Mouse (Mus musculus) megakaryocyte-erythroid progenitor cell, adult 5-6 weeks (primary cell): ENCODE data around the gene Lbx2. TPM values are rescaled to one million over a fixed set of nuclear protein-coding genes. Genes with fewer than 3 reads are reported as not detected.
A peak's percentile ranks its signal among the peaks of the same experiment; 100 is the strongest.

Experiments
- ATAC-seq: replicated peaks from 2 replicates; pipeline ENCODE4 v1.8.0; 2016; ENCODE audit warnings: mild to moderate bottlenecking, inconsistent platforms; ENCODE audit not compliant: severe bottlenecking, poor library complexity, low FRiP score, low TSS enrichment
- total RNA-seq, 2 experiments: library from RNA; stranded (forward) in 1 of 2; stranded (reverse) in 1 of 2; fragments of 200-1000, 215-1000 nt in 1 of 2; fragments of >200 nt in 1 of 2; fragmentation: Nextera tagmentation in 1 of 2; gene quantifications; 2 replicates each; pipeline ENCODE4 v1.2.3; 2014 to 2017

Lbx2 gene
- not detected in 2 replicates for total RNA-seq (2014; fragmentation: Nextera tagmentation)
- not detected in 2 replicates for total RNA-seq (2017)

DNA sequence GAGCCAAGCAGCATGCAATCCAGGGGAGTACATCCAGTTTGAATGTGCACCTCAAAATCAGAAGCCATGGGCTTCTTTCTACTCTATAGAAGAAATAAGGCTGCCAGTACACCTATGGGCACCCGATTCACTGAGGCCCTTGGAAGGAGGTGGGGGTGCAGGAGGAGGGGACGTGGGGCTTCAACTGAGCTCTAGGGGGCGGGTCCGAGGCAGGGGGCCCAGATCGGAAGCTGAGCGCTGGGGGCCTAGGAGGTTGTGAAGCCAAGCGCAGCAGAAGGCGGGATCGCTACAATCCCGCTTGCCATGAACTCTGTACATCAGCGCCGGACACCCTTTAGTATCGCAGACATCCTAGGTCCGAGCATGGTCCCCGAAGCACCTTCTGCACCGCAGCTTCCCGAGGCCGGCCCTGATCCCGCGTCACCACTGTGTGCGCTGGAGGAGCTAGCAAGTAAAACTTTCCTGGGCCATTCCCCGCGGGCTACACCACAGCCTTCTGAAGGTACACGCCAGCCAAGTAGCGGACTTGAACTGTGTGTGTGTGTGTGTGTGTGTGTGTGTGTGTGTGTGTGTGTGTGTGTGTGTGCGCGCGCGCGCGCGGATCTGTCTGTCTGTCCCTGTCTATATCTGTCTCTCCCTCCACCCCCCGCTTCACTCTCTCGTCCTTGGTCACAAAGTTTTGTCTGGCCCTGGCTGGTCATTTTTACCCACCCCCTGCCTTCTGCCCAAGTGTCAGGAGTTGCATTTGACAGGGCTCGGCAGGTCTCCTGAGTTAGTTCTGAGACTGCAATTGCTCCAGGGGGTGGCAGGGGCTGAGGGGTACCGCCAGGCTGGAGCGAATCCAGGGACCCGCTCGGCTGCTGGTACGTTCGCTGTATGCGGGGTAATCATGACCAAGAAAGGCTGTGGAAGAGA is at the start of gene Lbx2:
Lbx2 (plus strand) TSS at position 247 of the 915 bp plus-strand sequence.
- no peak for ATAC-seq

DNA sequence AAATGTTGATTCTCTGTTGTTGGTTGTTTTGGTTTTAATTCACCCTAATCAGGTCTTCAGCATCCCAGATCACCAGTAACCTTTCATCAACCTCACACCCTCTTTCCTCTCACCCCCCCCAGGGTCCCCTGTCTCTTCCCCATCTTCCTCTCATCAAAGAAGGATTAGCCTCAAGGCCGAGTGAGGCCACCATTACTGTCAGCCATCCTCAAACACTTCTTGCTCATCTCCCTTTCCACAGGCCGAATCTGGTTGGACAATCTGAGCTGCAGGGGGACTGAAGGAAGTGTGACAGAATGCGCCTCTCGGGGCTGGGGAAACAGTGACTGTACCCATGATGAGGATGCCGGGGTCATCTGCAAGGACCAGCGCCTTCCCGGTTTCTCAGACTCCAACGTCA is 49.0 kb upstream of the Lbx2 start:
- ATAC-seq: no peak

DNA sequence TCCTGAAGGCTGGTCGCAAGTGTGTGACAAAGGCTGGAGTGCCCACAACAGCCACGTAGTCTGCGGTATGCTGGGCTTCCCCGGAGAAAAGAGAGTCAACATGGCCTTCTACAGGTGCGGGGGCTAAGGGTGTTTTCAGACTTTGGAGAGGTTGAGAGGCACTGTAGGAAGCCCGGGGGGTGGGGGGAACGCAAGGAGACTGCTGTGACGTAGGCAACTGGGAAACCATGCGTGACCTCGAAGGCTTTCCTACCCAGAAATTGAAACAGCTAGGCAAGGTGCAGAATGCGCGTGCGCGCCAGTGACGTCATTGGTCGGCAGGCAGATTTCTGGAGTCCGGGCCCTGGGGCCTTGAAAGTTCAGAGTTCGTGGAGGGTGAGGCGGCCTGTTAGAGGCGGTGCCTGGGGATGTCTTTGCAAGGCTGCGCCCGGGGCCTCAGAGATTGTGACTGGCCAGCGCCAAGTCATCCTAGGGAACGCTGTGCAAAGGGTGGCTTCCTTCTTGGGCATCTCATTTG is 47.6 kb upstream of the Lbx2 start:
- ATAC-seq: peak; percentile 89

DNA sequence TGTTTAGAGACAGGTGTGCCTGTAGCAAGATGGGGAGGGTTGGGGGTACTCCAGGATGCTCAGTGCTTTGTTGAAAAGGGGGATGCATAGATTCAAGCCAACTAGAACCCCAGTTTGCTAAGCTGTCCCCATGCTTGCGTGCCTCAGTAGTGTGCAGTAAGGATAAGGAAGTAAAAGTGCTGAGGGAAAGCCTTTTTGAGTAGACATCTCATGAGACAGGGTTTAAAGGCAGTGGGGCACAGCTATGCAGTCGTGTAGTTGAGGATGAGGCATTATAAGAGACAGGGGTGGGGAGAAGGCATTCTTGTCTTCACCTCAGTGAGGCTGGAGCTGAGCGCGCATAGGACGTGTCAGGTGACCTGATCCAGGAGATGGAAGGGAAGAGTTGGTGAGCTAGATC is 45.6 kb upstream of the Lbx2 start:
- no peak for ATAC-seq

DNA sequence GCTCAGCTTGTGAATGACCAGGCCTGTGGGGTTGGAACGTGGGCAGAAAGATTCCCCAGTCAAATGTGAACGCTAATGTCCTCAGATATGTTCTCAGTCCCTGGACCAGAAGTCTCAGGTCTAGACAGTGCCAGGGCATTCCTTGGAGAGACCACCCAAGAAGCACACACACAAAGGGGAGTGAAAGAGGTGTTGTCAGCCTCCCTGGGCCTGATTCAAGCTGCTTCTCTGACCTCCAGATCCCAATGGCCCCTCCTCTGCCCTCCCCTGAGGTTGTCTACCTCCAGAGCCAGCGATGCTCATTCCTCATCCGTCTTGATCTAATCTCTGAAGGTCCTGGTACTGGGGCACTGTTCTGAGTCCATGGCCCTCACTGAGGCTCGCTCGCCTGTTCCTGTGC is 42.6 kb upstream of the Lbx2 start:
- no peak for ATAC-seq

DNA sequence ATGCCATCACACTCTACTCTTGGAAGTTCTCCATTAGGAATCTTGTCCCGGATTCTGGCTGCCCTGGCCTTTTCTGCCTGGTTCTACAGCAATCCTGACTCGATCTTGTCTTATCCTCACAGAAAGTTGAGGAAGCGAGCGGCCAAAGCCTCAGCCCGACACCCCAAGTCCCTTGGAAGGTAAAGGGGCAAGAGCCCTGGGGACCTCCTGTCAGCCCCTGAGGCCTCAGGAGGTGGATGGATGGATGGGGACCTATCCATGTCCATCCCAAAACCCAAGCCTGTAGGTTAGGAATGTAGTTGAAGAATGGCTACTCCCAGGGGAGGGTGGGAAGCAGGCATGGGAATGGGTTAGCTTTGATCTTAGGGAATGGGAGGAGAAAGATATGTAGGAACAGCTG is 42.2 kb upstream of the Lbx2 start:
- ATAC-seq: no peak

DNA sequence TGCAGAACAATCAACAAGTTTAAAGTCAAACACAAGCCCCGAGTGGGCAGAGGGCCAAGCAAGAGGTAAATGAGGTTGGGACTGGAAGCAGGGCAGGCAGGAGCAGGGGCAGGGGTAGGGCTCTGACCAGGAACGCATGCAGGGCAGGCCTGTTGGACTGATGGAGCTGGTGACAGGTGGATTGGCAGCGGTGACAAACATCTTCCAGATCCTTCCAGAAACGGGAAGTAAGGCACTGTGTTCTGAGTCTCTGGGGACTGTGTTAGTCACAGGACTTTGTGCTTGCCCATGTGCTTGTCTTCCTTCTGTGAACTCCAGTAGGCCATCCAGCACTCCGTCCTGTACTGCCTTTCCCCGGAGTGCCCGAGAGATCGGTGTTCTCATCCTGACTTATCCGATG is 41.4 kb upstream of the Lbx2 start:
- ATAC-seq: no peak

DNA sequence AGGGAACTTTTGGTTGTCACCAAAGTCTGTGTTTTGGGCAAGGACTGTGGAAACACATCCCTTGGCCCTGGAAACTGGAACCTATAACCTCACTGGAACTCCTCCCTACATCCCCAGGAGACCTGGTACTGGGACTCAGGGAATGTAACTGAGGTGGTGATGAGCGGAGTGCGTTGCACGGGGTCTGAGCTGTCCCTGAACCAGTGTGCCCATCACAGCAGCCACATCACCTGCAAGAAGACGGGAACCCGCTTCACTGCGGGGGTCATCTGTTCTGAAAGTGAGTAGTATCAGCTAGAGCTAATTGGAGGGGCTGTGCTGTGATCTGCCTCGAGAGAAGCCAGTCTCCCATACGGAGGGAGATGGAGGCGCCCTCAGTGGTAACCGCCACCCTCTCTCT is 36.8 kb upstream of the Lbx2 start:
- ATAC-seq: no peak

DNA sequence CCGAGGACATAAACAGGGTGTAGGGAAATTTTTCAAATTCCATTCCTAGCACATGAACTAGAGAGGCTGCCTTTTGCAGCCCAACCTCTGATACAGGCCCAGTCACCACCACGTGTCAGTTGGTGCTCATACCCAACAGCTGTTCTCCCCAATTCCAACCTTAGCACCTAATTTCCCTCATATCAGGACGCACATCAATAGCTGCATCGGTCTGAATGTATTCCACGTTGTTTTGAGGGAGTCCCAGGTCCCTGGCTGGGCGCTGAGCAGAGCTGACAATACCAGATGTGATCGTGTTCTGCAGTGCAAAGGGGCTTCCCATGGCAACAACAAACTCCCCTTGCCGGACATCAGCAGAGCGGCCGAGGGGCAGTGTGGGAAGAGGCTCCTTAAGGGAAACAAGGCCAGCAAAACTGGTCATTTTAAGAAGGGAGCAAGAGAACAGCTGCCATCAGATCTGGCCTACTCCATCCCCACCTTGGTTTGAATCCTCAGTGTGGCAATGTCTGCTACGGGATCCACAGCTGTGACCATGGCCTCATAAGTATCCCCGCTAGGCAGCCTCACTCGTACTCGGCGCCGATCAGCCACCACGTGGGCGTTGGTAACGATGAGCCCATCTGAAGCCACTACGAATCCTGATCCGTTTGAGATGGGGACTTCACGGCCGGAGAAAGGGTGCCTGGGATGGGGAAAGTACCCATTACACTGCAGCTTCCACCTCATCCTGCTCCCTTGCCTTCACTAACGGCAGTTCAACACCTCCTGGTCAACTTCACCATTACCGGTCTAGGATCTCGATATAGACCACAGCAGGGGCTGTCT is 32.8 kb upstream of the Lbx2 start:
- ATAC-seq: peak; percentile 25

DNA sequence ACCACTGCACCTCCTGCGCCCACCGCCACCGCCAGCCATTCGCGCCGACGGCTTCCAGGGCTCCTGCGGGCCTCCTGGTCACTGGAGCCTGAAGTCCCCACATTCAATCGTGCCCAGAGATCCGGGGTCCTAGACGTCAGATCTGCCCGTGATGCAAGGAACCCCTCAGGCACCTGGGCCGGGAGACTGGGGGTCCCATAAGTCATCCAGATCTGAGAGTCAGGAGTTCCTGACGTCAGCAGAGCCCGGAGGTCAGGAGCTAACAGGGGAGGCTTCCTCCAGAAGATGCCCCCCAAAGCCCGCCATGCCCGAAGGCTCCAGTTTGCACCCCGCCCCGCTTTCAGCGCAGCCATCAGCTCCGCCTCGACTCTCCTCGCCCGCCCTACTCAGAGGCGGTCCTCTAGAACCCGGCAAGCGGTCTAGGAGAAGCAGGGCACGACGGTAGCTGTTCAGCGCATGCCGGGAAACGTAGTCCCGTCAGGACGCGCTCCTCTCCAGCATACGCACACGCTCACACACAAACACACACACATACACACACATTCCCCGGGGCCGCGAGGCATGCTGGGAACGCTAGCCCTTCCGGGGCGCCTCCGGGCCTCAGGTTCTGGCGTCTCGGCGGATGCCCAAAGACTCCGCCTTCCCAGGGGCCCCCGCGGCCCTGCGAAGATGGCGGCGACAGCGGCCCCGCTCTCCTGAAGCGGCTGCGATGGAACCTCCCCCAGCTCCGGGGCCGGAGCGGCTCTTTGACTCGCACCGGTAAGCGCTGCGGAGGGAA is 31.9 kb upstream of the Lbx2 start, which contains the start of gene Aup1:
Aup1 (plus strand) TSS at position 448 of the 778 bp plus-strand sequence.
- ATAC-seq: peak; percentile 88

DNA sequence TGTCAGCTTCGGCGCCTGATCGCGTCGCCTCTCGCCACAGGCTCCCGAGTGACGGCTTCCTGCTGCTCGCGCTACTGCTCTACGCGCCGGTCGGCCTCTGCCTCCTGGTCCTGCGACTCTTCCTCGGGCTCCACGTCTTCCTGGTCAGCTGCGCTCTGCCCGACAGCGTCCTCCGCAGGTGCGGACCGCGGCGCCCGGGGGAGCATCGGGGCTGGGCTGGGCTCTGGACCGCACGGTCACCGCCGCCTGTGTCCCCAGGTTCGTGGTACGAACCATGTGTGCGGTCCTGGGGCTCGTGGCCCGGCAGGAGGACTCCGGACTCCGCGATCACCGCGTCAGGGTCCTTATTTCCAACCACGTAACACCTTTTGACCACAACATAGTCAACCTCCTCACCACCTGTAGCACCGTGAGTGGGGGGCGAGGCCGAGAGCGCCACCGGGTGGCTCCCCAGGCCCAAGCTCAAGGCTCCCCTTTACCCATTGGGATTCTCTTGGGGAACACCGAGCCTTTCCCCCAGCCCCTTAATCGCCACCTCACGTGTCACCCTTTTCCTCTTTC is 31.2 kb upstream of the Lbx2 start, which contains the start of gene Htra2:
Htra2 (minus strand) TSS at position 403 of the 561 bp plus-strand sequence.
- ATAC-seq: no peak

DNA sequence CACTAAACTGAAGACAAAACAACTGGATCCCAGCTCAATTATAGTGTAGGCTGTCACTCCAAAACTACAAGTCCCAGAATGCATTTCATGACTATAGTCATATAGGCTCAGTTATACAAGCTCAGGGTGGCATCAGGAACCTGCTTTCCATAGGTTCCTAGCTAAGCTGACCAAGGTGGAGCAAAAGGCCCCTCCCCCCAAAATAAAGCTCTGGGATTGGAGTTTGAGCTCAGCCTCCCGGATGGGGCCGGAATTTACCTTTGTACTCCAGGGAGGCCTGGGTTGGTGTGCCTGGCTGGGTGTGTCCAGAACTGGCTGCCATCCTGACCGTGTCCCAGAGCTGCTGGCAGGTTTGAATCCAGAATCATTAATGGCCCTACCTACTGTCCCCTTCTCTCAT is 28.4 kb upstream of the Lbx2 start, which contains the start of gene Dqx1:
Dqx1 (plus strand) TSS at position 55 of the 400 bp plus-strand sequence.
- ATAC-seq: no peak

DNA sequence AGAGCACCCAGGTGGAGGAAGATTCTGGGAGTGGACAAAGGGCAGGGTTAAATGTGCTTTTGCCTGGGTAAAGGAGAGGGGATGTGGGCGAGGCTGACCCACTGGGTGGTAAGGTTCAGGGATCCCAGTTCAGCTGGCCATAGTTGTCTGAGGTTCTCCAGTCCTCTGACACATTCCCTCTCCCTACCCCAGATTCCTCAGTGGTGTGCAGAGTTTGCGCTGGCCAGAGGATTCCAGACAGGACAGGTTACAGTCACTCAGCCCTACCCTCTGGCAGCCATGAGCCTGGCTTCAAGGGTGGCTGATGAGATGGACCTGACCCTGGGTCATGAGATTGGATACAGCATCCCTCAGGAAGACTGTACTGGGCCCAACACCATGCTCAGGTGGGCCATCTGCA is 27.4 kb upstream of the Lbx2 start:
- ATAC-seq: no peak

DNA sequence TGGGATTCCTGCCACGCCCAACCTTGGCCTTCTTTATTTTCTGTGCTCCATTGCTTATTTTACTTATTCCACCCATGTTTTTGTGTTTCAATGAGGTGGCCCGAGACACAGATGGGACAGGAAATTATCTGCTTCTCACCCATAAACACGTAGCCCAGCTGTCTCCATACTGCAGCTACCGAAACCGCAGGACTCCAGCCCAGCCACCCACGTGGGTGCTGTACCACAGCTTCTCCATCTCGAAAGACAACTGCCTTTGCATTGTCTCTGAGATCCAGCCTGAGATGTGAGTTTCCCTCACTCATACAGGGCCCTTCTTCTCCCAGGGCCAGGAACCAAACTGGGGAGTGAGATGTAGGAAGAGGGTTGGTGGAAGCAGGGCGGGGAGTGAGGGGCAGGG is 20.2 kb upstream of the Lbx2 start:
- no peak for ATAC-seq

DNA sequence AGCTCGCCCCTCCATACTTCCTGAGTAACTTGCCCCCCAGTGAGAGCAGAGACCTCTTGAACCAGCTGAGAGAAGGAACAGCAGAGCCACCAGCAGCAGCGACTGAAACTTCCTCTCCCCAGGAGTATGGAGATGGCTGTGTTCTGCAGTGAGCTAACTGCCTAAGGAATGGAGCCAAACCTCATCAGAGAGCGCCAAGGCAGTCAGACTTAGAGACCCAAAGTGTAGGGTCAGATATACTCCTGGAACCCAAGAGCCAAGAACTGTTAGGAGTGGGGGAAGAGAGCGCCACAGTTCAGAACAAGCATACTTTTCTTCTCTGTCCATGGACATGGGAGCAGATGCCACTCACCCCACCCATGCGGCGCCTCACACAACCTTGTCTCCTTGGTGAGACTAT is 19.7 kb upstream of the Lbx2 start:
- ATAC-seq: no peak

DNA sequence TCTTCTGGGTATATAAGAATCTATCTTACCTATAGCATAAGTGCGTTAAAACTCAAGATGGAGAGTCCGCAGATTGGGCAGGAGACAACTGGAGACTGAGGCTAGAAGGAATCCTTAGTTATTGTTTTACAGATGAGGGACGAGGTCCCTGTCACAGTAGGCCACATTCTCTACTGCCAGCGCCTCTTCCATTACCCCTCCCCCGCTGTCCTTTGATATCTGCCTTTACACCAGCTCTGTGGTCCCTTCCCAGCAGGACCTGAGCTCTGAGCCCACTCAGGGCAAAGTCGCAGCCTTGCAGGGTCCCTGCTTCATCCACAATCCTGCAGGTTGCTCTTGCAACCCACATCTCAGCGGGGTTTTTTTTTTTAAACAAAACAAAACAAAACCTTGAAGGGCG is 17.9 kb upstream of the Lbx2 start:
- no peak for ATAC-seq

DNA sequence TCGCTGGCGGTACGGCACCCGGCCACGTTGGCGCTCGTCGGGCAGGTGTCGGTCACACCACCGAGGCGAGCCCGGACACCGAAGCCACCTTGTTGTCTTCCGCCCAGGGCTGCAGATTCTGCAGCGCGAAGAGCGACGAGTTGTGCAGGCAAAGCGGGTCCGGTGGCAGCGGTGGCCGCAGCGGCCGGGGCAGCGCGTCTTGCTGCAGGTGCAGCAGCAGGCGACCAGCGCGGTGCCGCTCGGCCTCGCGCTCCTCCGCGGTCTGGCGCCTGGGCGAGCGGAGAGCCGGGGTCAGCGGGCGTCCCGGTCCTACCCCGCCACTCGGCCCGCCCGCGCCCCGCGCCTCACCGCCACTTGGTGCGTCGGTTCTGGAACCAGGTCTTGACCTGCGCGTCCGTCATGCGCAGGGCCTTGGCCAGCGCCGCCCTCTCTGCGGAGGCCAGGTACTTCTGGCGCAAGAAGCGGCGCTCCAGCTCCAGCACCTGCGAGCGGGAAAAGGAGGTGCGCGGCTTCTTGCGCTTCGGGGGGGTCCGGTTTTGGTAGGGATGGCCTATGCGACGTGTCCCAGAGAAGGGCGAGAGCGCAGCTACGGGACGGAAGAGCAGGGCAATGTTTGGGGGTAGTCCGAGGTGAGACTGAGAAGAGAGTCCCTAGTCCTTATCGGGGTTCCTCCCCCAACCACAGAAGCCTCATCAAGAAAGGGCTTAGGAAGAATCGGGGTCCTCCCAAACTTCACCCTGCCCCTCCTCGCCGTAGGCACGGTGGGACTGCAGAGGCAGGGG is 17.3 kb upstream of the Lbx2 start:
- no peak for ATAC-seq

DNA sequence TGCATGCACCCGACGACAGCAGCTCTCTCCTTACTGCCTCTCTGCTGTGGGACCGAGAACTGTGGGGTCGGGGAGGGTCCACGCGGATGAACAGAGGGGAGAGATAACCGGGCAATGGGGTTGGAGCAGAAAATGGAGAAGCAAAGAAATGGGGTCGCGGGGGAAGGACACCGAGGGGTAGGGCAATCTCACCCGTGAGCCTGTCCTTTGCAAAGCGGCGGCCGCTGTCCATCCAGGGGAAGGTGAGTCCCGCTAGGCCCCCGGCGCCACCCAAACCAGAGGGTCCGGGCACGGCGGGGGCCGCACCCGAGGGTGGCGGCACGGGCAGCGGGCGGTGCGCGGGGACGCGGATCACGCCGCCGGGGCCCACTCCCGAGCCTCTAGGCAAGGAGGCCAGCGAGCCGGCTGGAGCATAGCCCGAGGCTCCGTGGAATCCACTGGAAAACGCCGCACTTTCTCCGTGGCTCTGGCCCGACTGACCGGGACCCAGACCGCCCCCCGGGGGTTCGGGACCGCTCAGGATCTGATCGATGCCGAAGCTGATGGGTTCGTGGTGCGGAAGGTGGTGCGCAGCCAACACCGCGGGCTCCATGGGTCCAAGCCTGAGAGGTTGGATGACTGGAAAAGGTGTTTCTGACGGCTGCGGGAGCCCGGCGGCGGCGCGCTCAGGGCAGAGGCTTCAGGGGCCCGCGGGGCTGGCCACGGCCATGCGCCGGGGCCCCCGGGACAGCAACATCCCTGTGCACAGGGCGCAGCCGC is 16.5 kb upstream of the Lbx2 start:
- ATAC-seq: no peak
